In the genomic region with DNA sequence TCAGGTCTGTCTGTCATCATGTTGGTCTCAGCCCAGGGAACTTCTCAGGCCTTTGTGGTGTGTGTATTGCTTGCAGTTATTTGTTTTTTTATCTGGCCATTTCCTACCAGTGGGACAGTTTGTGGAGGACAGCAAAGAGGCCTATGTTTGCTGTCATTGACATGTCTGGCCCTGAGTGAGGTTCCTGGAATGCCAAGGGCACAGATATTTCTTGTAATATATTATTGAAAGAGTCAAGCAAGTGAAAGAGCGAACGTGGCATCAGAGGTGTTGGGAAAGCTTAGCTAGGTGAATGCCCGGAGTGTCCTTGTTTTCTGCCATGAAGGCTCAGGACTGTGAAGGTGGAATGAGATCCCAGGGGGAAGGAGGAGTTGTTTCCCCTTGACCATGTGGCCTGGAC, we compare ENCODE assay signal across 28 mouse cellular contexts. TPM values are rescaled to one million over a fixed set of nuclear protein-coding genes. Genes with fewer than 3 reads are reported as not detected.
DNase-seq lines count a peak whose midpoint lies in the region; ATAC-seq lines count a peak whose summit lies in the region.
"Had no signal": no experiment of that assay in that cellular context is flagged by ENCODE, and none has a peak within 500 bp of the region (broad histone marks: within the 10 kb centered on the region; RNA-seq: fewer than 3 reads in every experiment).

No protein-coding gene starts in this region.

- no peaks in the 10 kb centered on the region for H3K9me3 ChIP-seq in midbrain, embryonic 11.5 days (ENCODE audit: control insufficient read depth, low read length)
- no peaks in the 10 kb centered on the region for H3K9me3 ChIP-seq in midbrain, embryonic 15.5 days
- H3K9me3 ChIP-seq: embryonic facial prominence, embryonic 13.5 days; embryonic facial prominence, embryonic 15.5 days; forebrain, embryonic 10.5 days; forebrain, embryonic 12.5 days had no signal

- H3K27me3 ChIP-seq in midbrain, embryonic 11.5 days (ENCODE audit: control insufficient read depth, insufficient read depth, low read length): peaks cover 10% of the 10 kb centered on the region
- H3K27me3 ChIP-seq in midbrain, embryonic 15.5 days (replicated peaks): no peaks in the 10 kb centered on the region
- H3K27me3 ChIP-seq: CH12.LX, Patski had no signal

- ATAC-seq in midbrain, embryonic 11.5 days (ENCODE audit: low FRiP score): no peak
- no peak for ATAC-seq in midbrain, embryonic 15.5 days (replicated peaks)
- ATAC-seq: activated CD4-positive, CD25-positive, alpha-beta regulatory T cell, adult 4 months; CD4-positive, CD25-positive, alpha-beta regulatory T cell, adult 4 months; forebrain, embryonic 14.5 days; forebrain, embryonic 16.5 days; Patski had no signal

- 0 out of 2 replicates have a peak, but pooled peaks cover 2% of the 10 kb centered on the region for H3K4me1 ChIP-seq in midbrain, embryonic 11.5 days (ENCODE audit: control insufficient read depth, insufficient read depth, low read length)
- peaks cover 10% of the 10 kb centered on the region for H3K4me1 ChIP-seq in midbrain, embryonic 15.5 days

- H3K4me3 ChIP-seq in midbrain, embryonic 11.5 days (ENCODE audit: low read depth, low read length): no peak overlapping the region
- no peak overlapping the region for H3K4me3 ChIP-seq in midbrain, embryonic 15.5 days
- H3K4me3 ChIP-seq: embryonic facial prominence, embryonic 13.5 days; embryonic facial prominence, embryonic 15.5 days; erythroblast, embryonic 14.5 days; forebrain, embryonic 10.5 days; forebrain, embryonic 12.5 days had no signal

- DNase-seq in adrenal gland, adult (ENCODE audit: inconsistent age in 2 of 2, low spot score in 1 of 2): peak; percentile 17 to 81
- DNase-seq in adrenal gland, postnatal 25 days: no peak
- peak; percentile 27 for DNase-seq in adrenal gland, adult 8-10 months
- no peak for DNase-seq in adrenal gland, adult 18-20 months (ENCODE audit: low spot score in 2 of 2)
- DNase-seq in heart, adult 11 months: peak; percentile 58
- DNase-seq in heart, postnatal 25 days (ENCODE audit: low spot score): no peak
- DNase-seq in midbrain, embryonic 11.5 days (ENCODE audit: low spot score, missing footprints): peak; percentile 57
- DNase-seq: B cell, adult 2 months; cerebellum, adult 11 months; cerebellum, adult 18-20 months; cerebellum, adult 8-10 months; cerebellum, adult 9-11 months; cerebellum, postnatal 14 days; cerebellum, postnatal 36 days; embryo, embryonic 11 days had no signal

- H3K36me3 ChIP-seq in midbrain, embryonic 11.5 days (ENCODE audit: control insufficient read depth, insufficient read depth, low read length): no peaks in the 10 kb centered on the region
- no peaks in the 10 kb centered on the region for H3K36me3 ChIP-seq in midbrain, embryonic 15.5 days (replicated peaks)
- H3K36me3 ChIP-seq: embryonic facial prominence, embryonic 13.5 days; embryonic facial prominence, embryonic 15.5 days; forebrain, embryonic 10.5 days; forebrain, embryonic 12.5 days; G1E had no signal

- no peak overlapping the region for H3K27ac ChIP-seq in midbrain, embryonic 11.5 days (ENCODE audit: low read depth, low read length)
- H3K27ac ChIP-seq in midbrain, embryonic 15.5 days: no peak overlapping the region
- H3K27ac ChIP-seq: embryonic facial prominence, embryonic 13.5 days; embryonic facial prominence, embryonic 15.5 days; forebrain, embryonic 10.5 days; forebrain, embryonic 12.5 days had no signal

- intact Hi-C loops in heart, postnatal 25 days (cut with DNase I): no loop called here

- WGBS in midbrain, embryonic 11.5 days: 90% methylated on average over 3 of the region's 3 CpGs
- 90% methylated on average over 3 of the region's 3 CpGs for WGBS in midbrain, embryonic 15.5 days

- H3K9ac ChIP-seq in midbrain, embryonic 11.5 days (ENCODE audit: low read length): no peak overlapping the region
- H3K9ac ChIP-seq in midbrain, embryonic 15.5 days: no peak overlapping the region
- H3K9ac ChIP-seq: embryonic facial prominence, embryonic 13.5 days; embryonic facial prominence, embryonic 15.5 days; forebrain, embryonic 12.5 days had no signal

- no peak overlapping the region for H3K4me2 ChIP-seq in midbrain, embryonic 11.5 days
- H3K4me2 ChIP-seq in midbrain, embryonic 15.5 days: no peak overlapping the region
- H3K4me2 ChIP-seq: embryonic facial prominence, embryonic 13.5 days; embryonic facial prominence, embryonic 15.5 days; forebrain, embryonic 12.5 days had no signal

RNA-seq across cellular contexts. Expression of a gene that starts 4.7 kb away (rescaled TPM):
- 18.3 and 18.5 TPM in 2 replicates for total RNA-seq in adrenal gland, postnatal 25 days (2021)
- total RNA-seq in adrenal gland, adult 8-10 months (2022): 10 to 100 TPM; 13.0 to 19.3 (median 16.9) TPM
- 10 to 100 TPM; 10.6 to 13.1 TPM for total RNA-seq in adrenal gland, adult 18-20 months (2021)
- total RNA-seq in heart, postnatal 25 days (2021): 1 to 10 TPM; 8.1 to 9.0 TPM
- 2.9 and 3.3 TPM in 2 replicates for polyA plus RNA-seq in midbrain, embryonic 11.5 days (2014; fragmentation: Nextera tagmentation; extraction: Ambion mirVana)
- polyA plus RNA-seq in midbrain, embryonic 15.5 days (2015; fragmentation: Nextera tagmentation; extraction: Ambion mirVana): 4.5 TPM in 2 replicates
- polyA plus RNA-seq: erythroblast, embryonic 14.5 days; G1E had no signal

Comparison
In these comparisons a context has a peak if more than half of its experiments do, and no peak if none do; other contexts are left out.
1. DNase-seq: peak in adrenal gland, adult (2 of 2), adrenal gland, adult 8-10 months (single experiment), heart, adult 11 months (single experiment) and midbrain, embryonic 11.5 days (single experiment); none in adrenal gland, postnatal 25 days (single experiment), adrenal gland, adult 18-20 months (0 of 2) and heart, postnatal 25 days (single experiment).